Mouse (Mus musculus) right cerebral cortex, adult 2 months (tissue): ENCODE results near the gene Tal1.

ENCODE experiments used
- DNase-seq, 2 experiments: peaks; one replicate each; pipeline ENCODE4 v3.0.0; 2021 to 2022; ENCODE audit warnings: low spot score in 2 of 2

Tal1 gene

GRCm38 (mm10) chr4:115056371-115056920 is at the start of gene Tal1:
Gene Tal1 (plus strand): TSS chr4:115056426.
- DNase-seq: no peak

- no peak for DNase-seq
Measured at GRCm38 (mm10) chr4:115014276-115014675, 42.0 kb upstream of the Tal1 start.

GRCm38 (mm10) chr4:115019997-115020396 is 36.2 kb upstream of the Tal1 start:
- peak in 1 of 2 experiments; percentile 11 for DNase-seq

DNA sequence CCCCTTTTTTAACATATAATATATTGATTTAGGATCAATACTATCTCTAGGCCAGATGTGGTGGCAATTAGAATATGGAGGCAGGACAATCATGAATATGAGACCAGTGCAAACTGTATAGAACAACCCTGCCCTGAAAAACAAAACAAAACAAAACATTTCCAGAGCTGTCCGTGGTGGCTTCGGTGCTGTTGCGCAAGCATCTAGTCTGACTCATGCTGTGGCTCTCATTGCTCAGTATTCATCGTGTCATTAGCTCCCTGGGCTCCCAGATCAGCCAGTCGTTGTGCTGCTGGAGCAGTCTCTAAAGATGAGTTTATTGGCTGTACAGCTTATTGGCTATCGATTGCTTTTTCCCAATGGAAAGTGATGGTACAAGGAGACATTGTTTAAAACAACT is 21.2 kb upstream of the Tal1 start:
- no peak for DNase-seq

DNA sequence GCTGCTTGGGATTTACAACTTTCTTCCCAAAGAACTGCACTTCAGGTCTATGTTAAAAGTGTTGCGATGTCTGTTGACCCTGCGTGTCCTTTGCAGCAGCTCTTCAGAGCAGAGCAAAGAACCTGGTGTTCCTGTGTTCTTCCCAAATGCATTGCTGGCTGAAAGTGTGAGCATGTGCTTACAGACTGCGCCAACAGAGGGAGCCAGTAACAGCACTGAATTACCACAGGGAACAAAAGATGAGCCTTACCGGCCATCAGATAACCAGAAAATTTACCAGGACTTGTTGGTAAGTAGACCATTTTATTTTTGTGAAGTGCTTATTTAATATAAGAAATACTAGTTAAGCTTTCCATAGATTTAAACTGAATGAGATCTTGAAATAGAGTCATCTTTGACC is 18.0 kb upstream of the Tal1 start:
- peak; percentile 50 to 58 for DNase-seq

DNA sequence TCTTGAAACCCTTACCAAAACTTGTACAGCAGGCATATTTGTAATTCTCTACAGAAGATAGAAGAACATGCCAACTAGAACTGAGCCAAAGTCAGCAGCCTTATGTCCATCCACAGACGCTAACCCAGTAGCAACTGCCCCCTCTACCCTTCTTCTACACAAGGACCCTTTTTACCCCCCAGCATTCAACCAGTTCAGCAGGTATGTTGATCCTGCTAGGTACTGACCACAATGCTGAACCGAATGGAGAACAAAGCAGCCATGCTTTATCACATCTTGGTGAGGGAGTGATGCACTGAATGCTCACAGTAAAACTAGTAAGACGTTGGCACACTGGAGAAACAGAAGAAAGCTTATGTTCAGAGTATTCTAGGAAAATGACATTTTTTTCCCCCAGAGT is 10.6 kb upstream of the Tal1 start:
- DNase-seq: no peak

DNA sequence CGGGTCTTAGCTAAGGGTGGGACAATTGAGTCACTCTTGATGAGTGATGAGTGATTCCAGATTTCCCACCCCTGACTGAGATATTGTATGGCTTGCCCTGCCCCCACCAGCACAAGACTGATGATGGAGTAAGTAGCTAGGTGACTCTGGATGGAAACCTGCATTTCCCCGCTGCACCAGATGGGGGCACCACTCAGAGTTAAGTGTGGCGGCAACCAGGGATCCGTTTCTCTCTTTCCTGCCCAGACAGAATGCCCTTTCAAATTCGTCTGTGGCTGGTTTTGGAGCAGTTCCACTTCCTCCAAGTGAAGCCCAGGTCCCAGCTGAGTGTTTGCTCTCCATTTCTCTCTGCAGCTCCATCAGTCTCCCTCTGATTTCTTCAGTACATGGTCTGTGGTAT is 8.5 kb upstream of the Tal1 start:
- DNase-seq: peak; percentile 39 to 53

GRCm38 (mm10) chr4:115048190-115048589 is 8.0 kb upstream of the Tal1 start:
- no peak for DNase-seq

GRCm38 (mm10) chr4:115051245-115051644 is 5.0 kb upstream of the Tal1 start:
- no peak for DNase-seq

- DNase-seq: no peak
Measured at GRCm38 (mm10) chr4:115052343-115053005, 3.8 kb upstream of the Tal1 start.

GRCm38 (mm10) chr4:115055044-115055443 is 1.2 kb upstream of the Tal1 start:
- DNase-seq: no peak

GRCm38 (mm10) chr4:115055691-115056090 is 535 bp upstream of the Tal1 start:
- no peak for DNase-seq

DNA sequence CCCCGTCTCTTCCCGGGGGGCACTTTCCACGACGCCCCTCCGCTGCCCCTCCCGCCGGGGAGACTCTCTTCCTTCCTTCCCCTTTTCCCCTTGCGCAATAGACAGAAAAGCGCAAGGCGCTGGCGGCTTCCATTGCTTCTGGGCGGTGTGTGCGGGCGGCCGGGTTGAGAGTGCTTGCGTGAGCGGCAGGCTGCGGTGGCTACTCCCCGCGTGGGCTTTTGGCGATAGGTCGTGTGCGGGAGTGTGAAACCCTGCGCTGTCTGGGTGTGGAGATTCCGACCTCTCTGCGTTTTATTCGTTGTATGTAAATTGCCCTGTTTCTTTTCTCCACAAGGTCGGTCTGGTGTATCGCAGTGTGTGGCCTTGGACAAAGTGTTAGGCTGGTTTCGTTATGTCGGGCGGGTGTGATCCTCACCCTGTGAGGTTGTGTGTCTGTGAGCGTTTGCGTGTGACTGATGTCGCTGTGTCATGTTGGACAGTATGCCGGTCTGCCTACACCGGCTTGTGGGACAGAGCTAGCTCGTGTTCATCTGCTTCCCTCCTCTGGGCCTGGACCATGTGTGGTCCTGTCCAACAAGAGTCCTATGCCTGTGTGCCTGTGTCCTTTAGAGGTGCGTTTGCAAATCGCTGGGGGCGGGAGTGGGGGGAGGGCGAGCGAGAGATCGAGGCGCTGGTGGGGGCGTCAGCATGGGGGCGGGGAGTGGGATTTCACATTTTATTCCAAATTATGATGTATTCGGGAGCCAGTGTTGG is 871 bp downstream of the Tal1 start:
- DNase-seq: peak in 1 of 2 experiments; percentile 24

GRCm38 (mm10) chr4:115057674-115058316 is 1.6 kb downstream of the Tal1 start:
- DNase-seq: no peak

GRCm38 (mm10) chr4:115058317-115058761 is 2.1 kb downstream of the Tal1 start:
- no peak for DNase-seq

- no peak for DNase-seq
Measured at GRCm38 (mm10) chr4:115058871-115059590, 2.8 kb downstream of the Tal1 start.

DNA sequence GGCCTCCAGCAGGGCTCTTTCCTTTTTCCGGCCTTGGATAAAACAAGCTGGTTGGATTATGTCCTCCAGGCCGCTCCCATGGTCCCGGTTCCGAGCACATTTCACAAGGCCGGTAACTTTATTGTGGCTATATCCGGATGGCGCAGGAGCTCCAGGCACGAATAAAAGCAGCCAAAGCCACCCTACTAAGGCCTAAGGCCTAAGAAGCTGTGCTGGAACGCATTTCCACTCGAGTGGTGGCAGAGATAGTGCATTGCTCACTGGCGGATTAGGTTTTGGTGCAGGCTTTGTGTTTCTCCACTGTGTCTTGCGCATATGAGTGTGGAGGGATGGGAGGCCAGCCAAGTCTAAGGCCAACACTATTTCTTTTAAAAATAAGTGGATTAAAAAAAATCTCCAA is 3.6 kb downstream of the Tal1 start:
- DNase-seq: no peak

- no peak for DNase-seq
Measured at GRCm38 (mm10) chr4:115060753-115061152, 4.5 kb downstream of the Tal1 start.

GRCm38 (mm10) chr4:115062540-115062874 is 6.3 kb downstream of the Tal1 start:
- no peak for DNase-seq

GRCm38 (mm10) chr4:115062875-115063517 is 6.8 kb downstream of the Tal1 start:
- DNase-seq: no peak

GRCm38 (mm10) chr4:115063518-115064239 is 7.5 kb downstream of the Tal1 start:
- DNase-seq: no peak
